Mouse (Mus musculus) ES-Bruce4 (cell line): ENCODE measurements around the gene Zc3h12d. TPM values are rescaled to one million over a fixed set of nuclear protein-coding genes. Genes with fewer than 3 reads are reported as not detected.

Experiments
- H3K27ac ChIP-seq: 2 replicates; pipeline ENCODE4 v1.5.1; 2012; ENCODE audit warnings: low read length, inconsistent platforms; ENCODE audit not compliant: insufficient read depth
- H3K27me3 ChIP-seq: 2 replicates; pipeline ENCODE4 v1.6.1; 2012; ENCODE audit warnings: mild to moderate bottlenecking, low read length, inconsistent platforms; ENCODE audit not compliant: control insufficient read depth, poor library complexity, insufficient read depth, severe bottlenecking
- H3K36me3 ChIP-seq: 2 replicates; pipeline ENCODE4 v1.6.1; 2012; ENCODE audit warnings: inconsistent platforms, mild to moderate bottlenecking, low read length, moderate library complexity; ENCODE audit not compliant: control insufficient read depth, poor library complexity, insufficient read depth, severe bottlenecking
- H3K4me1 ChIP-seq: one replicate; pipeline ENCODE4 v1.8.1; 2011; ENCODE audit warnings: low read length; ENCODE audit not compliant: control insufficient read depth, insufficient read depth
- H3K4me3 ChIP-seq: 2 replicates; pipeline ENCODE4 v1.5.1; 2011; ENCODE audit warnings: low read depth, mild to moderate bottlenecking, low read length
- H3K9ac ChIP-seq: 2 replicates; pipeline ENCODE4 v1.6.1; 2012; ENCODE audit warnings: low read depth, mild to moderate bottlenecking, inconsistent platforms; ENCODE audit not compliant: poor library complexity, severe bottlenecking
- H3K9me3 ChIP-seq: replicated peaks from 2 replicates; pipeline ENCODE4 v1.6.1; 2012; ENCODE audit warnings: mild to moderate bottlenecking, low read length, inconsistent platforms; ENCODE audit not compliant: control insufficient read depth, poor library complexity, insufficient read depth, severe bottlenecking
- CTCF ChIP-seq: IDR thresholded peaks from one replicate; pipeline ENCODE4 v1.8.1; 2011; ENCODE audit warnings: low read depth, low read length
- EP300 ChIP-seq: IDR thresholded peaks from 2 replicates; pipeline ENCODE4 v1.6.1; 2011; ENCODE audit warnings: low read depth, low read length; ENCODE audit not compliant: insufficient read depth
- POLR2A ChIP-seq: IDR thresholded peaks from one replicate; pipeline ENCODE4 v1.8.1; 2011; ENCODE audit warnings: low read length; ENCODE audit not compliant: insufficient read depth
- polyA plus RNA-seq: library from polyadenylated mRNA; stranded (reverse); fragments of >200 nt; gene quantifications from 2 replicates; pipeline ENCODE4 v1.2.4, GENCODE M21; 2011; ENCODE audit warnings: low read depth; ENCODE audit not compliant: missing spikeins, insufficient read depth, insufficient read length

Zc3h12d gene
- polyA plus RNA-seq, 1 experiment: not detected

DNA sequence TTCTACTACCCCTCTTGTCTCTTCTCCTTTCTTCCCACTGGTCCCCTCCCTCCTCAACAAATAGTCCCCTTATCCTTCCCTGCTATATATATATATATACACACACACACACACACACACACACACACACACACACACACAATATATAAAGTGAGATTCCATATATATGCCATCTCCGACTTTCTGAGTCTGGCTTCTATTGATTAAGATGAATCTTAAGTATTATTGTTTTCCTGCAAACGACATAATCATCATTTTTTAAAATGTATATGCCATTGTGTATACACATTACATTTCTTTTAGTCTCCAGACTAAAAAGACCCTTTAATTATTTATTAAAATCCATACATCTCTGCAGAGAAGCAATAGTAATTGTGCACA, 8.1 kb downstream of the Zc3h12d start:
- no peaks in the 10 kb centered on the region for H3K9me3 ChIP-seq
- no peak overlapping the region for H3K27ac ChIP-seq
- H3K9ac ChIP-seq: no peak overlapping the region
- no peak for TF ChIP-seq POLR2A
- no peak for TF ChIP-seq EP300
- no peak for TF ChIP-seq CTCF
- H3K27me3 ChIP-seq: no peaks in the 10 kb centered on the region
- H3K4me3 ChIP-seq: no peak overlapping the region
- no peaks in the 10 kb centered on the region for H3K36me3 ChIP-seq
- no peaks in the 10 kb centered on the region for H3K4me1 ChIP-seq

DNA sequence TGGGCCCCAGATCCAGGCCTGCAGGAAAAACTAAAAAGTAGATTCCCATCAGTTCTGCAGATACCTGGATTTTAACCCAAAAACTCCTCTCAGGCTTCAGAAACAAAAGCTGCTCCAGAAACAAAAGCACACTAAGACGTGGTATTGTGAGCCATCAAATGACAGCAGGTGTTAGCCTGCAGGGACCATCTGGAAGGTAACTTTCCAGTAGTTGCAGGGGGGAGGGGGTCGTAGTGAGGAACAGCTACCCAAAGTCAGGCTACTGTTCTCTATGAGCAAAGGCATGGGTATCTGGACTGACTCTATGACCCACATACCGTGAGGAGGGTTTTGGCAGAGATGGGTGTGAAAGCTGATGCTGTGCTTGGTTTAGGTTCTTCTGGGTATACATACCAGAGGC, 8.5 kb downstream of the Zc3h12d start:
- Histone ChIP-seq H3K27me3 (no peaks in the 10 kb centered on the region), H3K36me3 (no peaks in the 10 kb centered on the region), H3K27ac (no peak overlapping the region), H3K9ac (no peak overlapping the region), H3K4me1 (no peaks in the 10 kb centered on the region), H3K4me3 (no peak overlapping the region), H3K9me3 (no peaks in the 10 kb centered on the region)
- no peak for TF ChIP-seq POLR2A
- TF ChIP-seq EP300: no peak
- no peak for TF ChIP-seq CTCF

DNA sequence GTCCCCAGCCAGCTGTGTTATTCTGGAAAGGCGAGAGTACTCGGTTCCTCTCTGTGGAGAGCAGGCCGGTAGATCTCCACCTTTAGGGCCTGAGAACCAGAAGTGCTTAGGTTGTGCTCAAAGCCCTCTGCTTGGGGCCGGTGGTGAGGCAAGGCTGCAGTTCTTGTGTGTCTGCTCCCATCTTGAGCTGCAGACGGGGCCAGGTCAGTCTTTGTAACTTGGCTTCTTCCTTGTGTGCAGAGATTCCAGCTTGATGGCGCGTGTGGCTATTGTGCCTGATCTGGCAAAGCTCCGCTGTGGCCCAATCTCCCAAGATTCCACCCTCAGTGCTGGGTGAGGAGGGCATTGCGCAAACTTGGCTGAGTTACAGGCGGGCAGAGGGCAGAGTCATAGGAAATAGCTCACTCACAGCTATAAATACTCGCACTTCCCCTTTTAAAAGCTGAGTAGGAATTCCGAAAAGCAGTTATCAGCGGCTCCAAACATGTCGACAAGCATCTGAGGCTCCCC, 9.4 kb downstream of the Zc3h12d start:
- no peak for TF ChIP-seq CTCF
- no peak for TF ChIP-seq EP300
- no peak for TF ChIP-seq POLR2A
- Histone ChIP-seq H3K4me1 (no peaks in the 10 kb centered on the region), H3K27me3 (no peaks in the 10 kb centered on the region), H3K9me3 (no peaks in the 10 kb centered on the region), H3K36me3 (no peaks in the 10 kb centered on the region), H3K4me3 (no peak overlapping the region), H3K27ac (no peak overlapping the region), H3K9ac (no peak overlapping the region)

DNA sequence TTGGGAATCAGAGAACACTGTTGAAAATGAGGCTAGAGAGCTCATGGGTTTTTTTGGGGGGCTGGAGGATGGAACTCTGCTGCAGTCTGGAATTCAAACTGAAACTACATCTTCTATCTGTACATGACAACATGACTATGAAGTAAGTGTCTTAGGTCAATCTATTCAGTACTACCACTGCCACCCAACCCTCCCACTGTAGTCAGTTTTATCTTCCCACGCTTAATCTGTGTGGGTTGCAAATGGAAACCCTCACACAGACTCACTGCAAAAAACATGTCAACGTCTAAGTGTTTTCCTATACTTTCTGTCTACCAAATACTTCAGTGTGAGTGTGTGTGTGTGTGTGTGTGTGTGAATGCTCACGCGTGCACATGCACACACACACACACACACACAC, 10.9 kb downstream of the Zc3h12d start:
- no peaks in the 10 kb centered on the region for H3K9me3 ChIP-seq
- H3K36me3 ChIP-seq: no peaks in the 10 kb centered on the region
- no peak overlapping the region for H3K9ac ChIP-seq
- H3K4me1 ChIP-seq: no peaks in the 10 kb centered on the region
- H3K27ac ChIP-seq: no peak overlapping the region
- H3K4me3 ChIP-seq: no peak overlapping the region
- TF ChIP-seq EP300 (no peak), POLR2A (no peak), CTCF (no peak)
- H3K27me3 ChIP-seq: no peaks in the 10 kb centered on the region

DNA sequence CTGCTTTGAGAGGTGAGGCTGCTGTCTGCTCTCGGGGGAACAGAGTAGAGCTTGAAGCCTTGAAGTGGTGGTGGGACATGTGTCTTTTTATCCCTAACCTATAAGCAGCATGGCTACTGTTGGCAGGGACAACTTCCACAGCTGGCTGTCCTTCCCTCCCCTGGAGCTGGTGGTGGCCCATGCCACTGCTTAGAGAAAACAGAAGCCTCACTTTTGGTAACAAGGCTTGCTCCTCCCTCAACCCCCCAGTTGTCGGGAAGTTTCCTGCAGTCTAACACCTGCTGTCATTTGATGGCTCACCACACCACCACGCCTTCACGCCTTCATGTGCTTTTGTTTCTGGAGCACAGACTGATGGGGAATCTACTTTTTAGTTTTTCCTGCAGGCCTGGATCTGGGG, 11.9 kb downstream of the Zc3h12d start:
- no peaks in the 10 kb centered on the region for H3K36me3 ChIP-seq
- no peaks in the 10 kb centered on the region for H3K4me1 ChIP-seq
- H3K9me3 ChIP-seq: no peaks in the 10 kb centered on the region
- H3K27ac ChIP-seq: no peak overlapping the region
- TF ChIP-seq CTCF (no peak), POLR2A (no peak), EP300 (no peak)
- H3K4me3 ChIP-seq: no peak overlapping the region
- H3K27me3 ChIP-seq: no peaks in the 10 kb centered on the region
- H3K9ac ChIP-seq: no peak overlapping the region

DNA sequence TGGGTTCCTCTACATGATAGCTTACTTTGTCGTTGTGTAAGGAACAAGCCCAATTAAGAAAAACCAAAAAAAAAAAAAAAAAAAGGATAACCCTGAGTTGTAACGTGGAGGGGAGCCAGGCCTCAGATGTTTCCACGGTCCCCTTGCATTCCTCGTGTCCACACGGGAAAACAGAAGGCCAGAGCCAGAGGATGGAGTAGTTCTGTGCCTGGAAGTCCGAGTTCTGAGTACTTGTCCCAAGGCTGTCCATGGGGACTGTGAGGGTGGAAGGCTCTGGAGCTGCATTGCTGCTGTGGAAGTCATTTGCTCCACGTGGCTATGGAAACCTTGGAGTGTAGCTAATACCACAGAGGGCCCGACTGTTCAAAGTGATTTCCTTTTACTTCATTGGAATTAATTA, 12.9 kb downstream of the Zc3h12d start:
- Histone ChIP-seq H3K4me1 (no peaks in the 10 kb centered on the region), H3K27me3 (no peaks in the 10 kb centered on the region), H3K4me3 (no peak overlapping the region), H3K36me3 (no peaks in the 10 kb centered on the region), H3K9ac (no peak overlapping the region), H3K27ac (no peak overlapping the region), H3K9me3 (no peaks in the 10 kb centered on the region)
- TF ChIP-seq POLR2A (no peak), CTCF (no peak), EP300 (no peak)
